Mouse (Mus musculus) C2C12 (cell line): ENCODE data around the gene Acsf2. TPM values are rescaled to one million over a fixed set of nuclear protein-coding genes. Genes with fewer than 3 reads are reported as not detected.

Experiments used
- H3K27me3 ChIP-seq: one replicate; pipeline ENCODE4 v1.6.1; 2011; ENCODE audit not compliant: control insufficient read depth, insufficient read depth, insufficient read length
- H3K36me3 ChIP-seq: one replicate; pipeline ENCODE4 v1.6.1; 2011; ENCODE audit not compliant: control insufficient read depth, insufficient read depth
- H3K4me3 ChIP-seq: one replicate; pipeline ENCODE4 v1.5.1; 2011; ENCODE audit warnings: mild to moderate bottlenecking, control low read depth; ENCODE audit not compliant: poor library complexity, insufficient read depth, severe bottlenecking
- H3K79me2 ChIP-seq: one replicate; pipeline ENCODE4 v1.6.1; 2011; ENCODE audit not compliant: control insufficient read depth, insufficient read depth
- H3K79me3 ChIP-seq: one replicate; pipeline ENCODE4 v1.6.1; 2011; ENCODE audit warnings: low read depth, control low read depth
- H3ac ChIP-seq: one replicate; pipeline ENCODE3; 2011; ENCODE audit warnings: low read depth; ENCODE audit not compliant: control insufficient read depth, insufficient read length
- CEBPB ChIP-seq: IDR thresholded peaks from one replicate; pipeline ENCODE4 v1.6.1; 2011; ENCODE audit warnings: low read depth, mild to moderate bottlenecking, control low read depth, moderate library complexity
- CTCF ChIP-seq: IDR thresholded peaks from one replicate; pipeline ENCODE4 v1.5.1; 2011; ENCODE audit not compliant: control insufficient read depth, insufficient read depth, insufficient read length
- FOSL1 ChIP-seq: IDR thresholded peaks from one replicate; pipeline ENCODE4 v1.8.0; 2011; ENCODE audit warnings: mild to moderate bottlenecking, low read length; ENCODE audit not compliant: poor library complexity, insufficient read depth, severe bottlenecking
- MAX ChIP-seq: IDR thresholded peaks from one replicate; pipeline ENCODE4 v1.6.1; 2011; ENCODE audit warnings: mild to moderate bottlenecking, control low read depth
- MYOD1 ChIP-seq: IDR thresholded peaks from one replicate; pipeline ENCODE4 v1.6.1; 2011; ENCODE audit warnings: low read depth; ENCODE audit not compliant: control insufficient read depth, insufficient read length
- MYOG ChIP-seq: IDR thresholded peaks from one replicate; pipeline ENCODE4 v1.6.1; 2011; ENCODE audit not compliant: control insufficient read depth, insufficient read length; ENCODE audit errors: extremely low read depth
- USF1 ChIP-seq: IDR thresholded peaks from one replicate; pipeline ENCODE4 v1.6.1; 2011; ENCODE audit warnings: low read depth, mild to moderate bottlenecking, control low read depth, moderate library complexity
- polyA plus RNA-seq: library from polyadenylated mRNA; unstranded; fragments of >200 nt; fragmentation: generic; extraction: Trizol; gene quantifications from one replicate; pipeline ENCODE4 v1.2.1, GENCODE M21; 2012; ENCODE audit warnings: missing spikeins

Gene Acsf2
- polyA plus RNA-seq, 1 experiment, result 2.7 TPM

DNA sequence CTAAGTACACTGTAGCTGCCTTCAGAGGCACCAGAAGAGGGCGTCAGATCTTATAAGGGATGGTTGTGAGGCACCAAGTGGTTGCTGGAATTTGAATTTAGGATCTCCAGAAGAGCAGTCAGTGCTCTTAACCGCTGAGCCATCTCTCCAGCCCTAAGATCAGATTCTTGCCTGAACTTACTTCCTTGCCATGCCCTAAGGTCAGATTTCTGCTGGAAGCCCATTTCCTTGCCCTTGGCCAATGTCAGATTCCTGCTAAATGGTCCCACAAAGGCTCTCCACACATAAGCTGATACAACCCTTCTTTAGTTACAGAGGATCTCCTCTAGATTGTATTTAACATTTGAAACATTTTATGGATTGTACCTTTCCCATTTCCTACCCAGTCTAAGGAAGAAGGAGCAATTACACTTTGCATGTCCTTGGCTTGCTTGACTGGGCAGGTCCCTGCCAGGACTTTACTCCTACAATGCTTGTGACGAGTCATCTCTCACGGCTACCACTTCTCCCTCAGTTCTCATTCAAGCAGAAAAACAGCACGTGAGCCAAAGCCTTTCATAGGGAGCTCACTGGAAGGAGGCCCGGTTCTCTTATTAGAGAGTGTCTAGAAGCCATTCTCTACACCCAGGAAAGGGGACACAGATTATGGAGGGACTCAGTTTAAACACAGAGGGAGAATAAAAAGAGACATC, 19.2 kb upstream of the Acsf2 start:
- H3ac ChIP-seq, result no peak overlapping the region
- H3K4me3 ChIP-seq, result no peak overlapping the region
- H3K27me3 ChIP-seq, result no peaks in the 10 kb centered on the region
- no peaks in the 10 kb centered on the region for H3K79me2 ChIP-seq
- H3K36me3 ChIP-seq, result no peaks in the 10 kb centered on the region
- no peaks in the 10 kb centered on the region for H3K79me3 ChIP-seq
- TF ChIP-seq CEBPB (no peak), USF1 (no peak), CTCF (no peak), FOSL1 (no peak), MYOD1 (no peak), MAX (no peak), MYOG (no peak)

DNA sequence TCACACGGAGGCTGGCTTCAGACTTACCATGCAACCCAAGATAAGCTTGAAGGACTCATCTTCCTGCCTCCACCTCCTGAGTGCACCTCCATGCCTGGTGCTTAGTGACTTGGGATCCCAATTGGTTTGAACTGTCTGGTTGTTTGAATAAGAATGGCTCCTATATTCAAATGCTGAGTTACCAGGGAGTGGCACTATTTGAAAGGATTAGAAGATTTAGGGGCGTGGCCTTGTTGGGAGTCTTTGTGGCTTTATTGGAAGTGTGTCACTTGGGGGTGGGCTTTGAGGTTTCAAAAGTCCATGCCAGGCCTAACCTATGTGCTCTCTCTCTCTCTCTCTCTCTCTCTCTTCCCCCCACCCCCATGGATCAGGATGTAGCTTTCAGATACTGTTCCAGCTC, 16.0 kb upstream of the Acsf2 start:
- no peak overlapping the region for H3K4me3 ChIP-seq
- H3ac ChIP-seq, result no peak overlapping the region

DNA sequence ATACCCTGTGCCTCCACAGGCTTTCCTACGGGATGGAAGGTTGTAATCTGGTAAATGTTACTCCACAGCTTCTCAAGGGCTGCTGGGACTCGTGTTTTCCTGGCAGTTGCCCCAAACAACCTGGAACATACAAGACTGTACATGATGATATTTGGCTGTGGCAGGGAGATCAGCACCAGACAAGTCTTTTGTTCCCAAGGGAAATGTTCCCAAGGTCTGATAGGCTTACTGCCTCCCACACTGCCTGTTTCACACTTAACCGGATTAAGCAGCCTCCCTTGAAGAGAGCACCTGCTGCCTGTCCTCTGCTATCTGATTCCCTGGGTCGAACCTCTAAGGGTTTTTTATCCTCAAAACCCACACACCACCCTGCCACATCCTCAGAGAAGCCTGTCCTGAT, 13.8 kb upstream of the Acsf2 start:
- H3K79me2 ChIP-seq, result no peaks in the 10 kb centered on the region
- H3K27me3 ChIP-seq, result no peaks in the 10 kb centered on the region
- no peaks in the 10 kb centered on the region for H3K36me3 ChIP-seq
- no peak overlapping the region for H3ac ChIP-seq
- no peaks in the 10 kb centered on the region for H3K79me3 ChIP-seq
- no peak for TF ChIP-seq MYOG
- TF ChIP-seq USF1, result no peak
- no peak for TF ChIP-seq CTCF
- TF ChIP-seq CEBPB, result no peak
- no peak for TF ChIP-seq FOSL1
- TF ChIP-seq MAX, result no peak
- no peak for TF ChIP-seq MYOD1
- no peak overlapping the region for H3K4me3 ChIP-seq

More for the DNA sequence above, 16.0 kb upstream of the Acsf2 start:
- TF ChIP-seq USF1 (no peak), CTCF (no peak), MYOD1 (no peak), MYOG (no peak)
- Histone ChIP-seq H3K79me2 (no peaks in the 10 kb centered on the region), H3K36me3 (no peaks in the 10 kb centered on the region), H3K79me3 (no peaks in the 10 kb centered on the region), H3K27me3 (no peaks in the 10 kb centered on the region)

DNA sequence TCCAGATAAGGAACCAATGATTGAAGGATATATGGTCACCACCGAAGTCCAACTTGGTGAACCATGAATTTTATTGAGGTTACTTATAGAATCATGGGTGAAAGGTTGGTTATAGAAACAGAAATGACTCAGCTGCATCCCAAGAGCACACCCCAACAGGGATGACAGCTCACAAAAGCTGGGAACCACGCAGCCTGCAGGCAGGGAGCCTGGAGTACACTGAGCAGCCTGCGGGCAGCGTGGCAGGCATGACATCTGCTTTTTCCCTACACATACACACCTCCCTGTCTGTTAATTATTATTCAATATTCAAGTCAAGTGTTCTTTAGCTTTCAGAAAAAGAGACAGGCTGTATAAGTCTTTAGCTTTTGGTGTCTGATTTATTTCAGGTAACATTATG, 12.9 kb upstream of the Acsf2 start:
- no peaks in the 10 kb centered on the region for H3K27me3 ChIP-seq
- TF ChIP-seq MYOG (no peak), MYOD1 (no peak), FOSL1 (no peak), USF1 (no peak), CTCF (no peak), MAX (no peak), CEBPB (no peak)
- no peaks in the 10 kb centered on the region for H3K79me2 ChIP-seq
- H3ac ChIP-seq, result no peak overlapping the region
- H3K79me3 ChIP-seq, result no peaks in the 10 kb centered on the region
- no peak overlapping the region for H3K4me3 ChIP-seq
- H3K36me3 ChIP-seq, result no peaks in the 10 kb centered on the region

DNA sequence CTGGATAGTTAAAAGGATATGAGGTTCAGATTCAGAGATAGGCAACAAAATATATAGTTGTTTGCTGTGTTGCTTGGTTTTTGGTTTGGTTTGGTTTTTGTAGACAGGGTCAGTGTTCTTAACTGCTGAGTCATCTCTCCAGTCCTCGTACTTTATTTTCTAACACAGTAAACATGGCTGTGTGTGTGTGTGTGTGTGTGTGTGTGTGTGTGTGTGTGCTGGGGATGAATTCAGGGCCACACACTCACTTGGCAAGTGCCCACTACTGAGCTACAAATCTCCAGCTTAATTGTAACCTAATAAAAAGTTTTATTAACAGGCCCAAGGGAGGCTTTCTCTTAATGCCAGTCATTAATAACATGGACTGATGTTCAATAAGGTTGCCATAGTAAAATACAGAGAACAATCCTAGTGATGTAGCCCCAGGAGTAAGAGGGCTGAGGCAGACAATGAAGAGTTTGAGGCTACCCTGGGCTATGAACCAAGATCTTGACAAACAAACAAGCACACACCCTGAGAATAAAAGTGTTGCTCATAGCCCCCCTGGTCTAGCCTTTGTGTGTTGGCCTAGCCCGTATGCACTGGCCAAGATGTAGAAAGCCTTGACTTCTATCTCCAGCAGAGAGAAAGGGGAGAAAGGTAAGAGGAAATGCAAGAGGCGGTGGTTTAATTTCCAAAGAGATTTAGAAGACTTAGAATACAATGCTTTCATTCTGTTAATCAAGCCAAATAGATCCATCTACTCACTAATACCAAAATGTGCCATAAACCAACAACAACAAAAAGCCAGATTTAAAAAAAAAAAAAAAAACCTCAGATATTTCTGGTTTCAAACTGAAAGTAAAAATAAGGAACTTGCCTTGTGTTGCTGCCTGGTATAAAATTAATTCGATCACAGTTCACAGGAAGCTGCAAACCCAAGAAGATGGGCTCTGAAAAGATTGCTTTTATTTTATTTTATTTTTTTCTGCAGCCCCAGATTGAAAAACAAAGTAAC, 9.4 kb upstream of the Acsf2 start:
- Histone ChIP-seq H3K79me3 (no peaks in the 10 kb centered on the region), H3ac (no peak overlapping the region), H3K4me3 (no peak overlapping the region), H3K27me3 (no peaks in the 10 kb centered on the region), H3K79me2 (no peaks in the 10 kb centered on the region), H3K36me3 (no peaks in the 10 kb centered on the region)
- TF ChIP-seq USF1 (no peak), CEBPB (no peak), FOSL1 (no peak), MAX (no peak), MYOG (no peak), CTCF (no peak), MYOD1 (no peak)
